Mouse (Mus musculus): ENCODE data around the gene Ttc8. TPM values are rescaled to one million over a fixed set of nuclear protein-coding genes. Genes with fewer than 3 reads are reported as not detected.

The Ttc8 gene
- total and polyA plus RNA-seq, 3 experiments: not detected

GRCm38 (mm10) chr12:98995881-98996280 is 75.5 kb downstream of the Ttc8 start:
- DNase-seq (ENCODE audit: low read depth, low spot score): peak; percentile 42
- H3K27ac ChIP-seq (ENCODE audit: control insufficient read depth, low read depth, low read length): no peak overlapping the region
- H3K9ac ChIP-seq (ENCODE audit: control insufficient read depth, low read depth, low read length, poor library complexity, severe bottlenecking): no peak overlapping the region
- no peak for TF ChIP-seq TAL1 (IDR thresholded peaks at IDR 0.05; ENCODE audit: low read length)
- TF ChIP-seq RCOR1 (IDR thresholded peaks at IDR 0.05; ENCODE audit: low read depth, low read length): no peak
- no peak for TF ChIP-seq ZKSCAN1 (IDR thresholded peaks at IDR 0.05; ENCODE audit: low read depth, low read length)
- TF ChIP-seq MAZ (IDR thresholded peaks at IDR 0.05; ENCODE audit: low read depth, low read length): no peak
- TF ChIP-seq TCF12 (IDR thresholded peaks at IDR 0.05; ENCODE audit: low read depth, low read length): no peak
- no peak for TF ChIP-seq SMC3 (IDR thresholded peaks at IDR 0.05; ENCODE audit: low read depth, low read length)
- TF ChIP-seq TBP (IDR thresholded peaks at IDR 0.05; ENCODE audit: low read depth, low read length): no peak
- no peak for TF ChIP-seq USF1 (IDR thresholded peaks at IDR 0.05; ENCODE audit: low read depth, low read length)
- TF ChIP-seq MAFK (IDR thresholded peaks at IDR 0.05; ENCODE audit: borderline replicate concordance, low read depth, low read length): no peak
- no peak for TF ChIP-seq NRF1 (IDR thresholded peaks at IDR 0.05; ENCODE audit: insufficient read depth, low read depth, low read length, poor library complexity, severe bottlenecking)
- TF ChIP-seq GATA1 (IDR thresholded peaks at IDR 0.05; ENCODE audit: low read depth, low read length): no peak
- no peak for TF ChIP-seq POLR2AphosphoS5 (IDR thresholded peaks at IDR 0.05; ENCODE audit: borderline replicate concordance, low read depth, low read length)
- no peak for TF ChIP-seq POLR2A (IDR thresholded peaks at IDR 0.05; ENCODE audit: control insufficient read depth in 1 of 2, insufficient read depth in 1 of 2, low read depth in 1 of 2, low read length in 2 of 2, poor library complexity in 1 of 2)
- TF ChIP-seq ELF1 (IDR thresholded peaks at IDR 0.05; ENCODE audit: low read depth, low read length): no peak
- no peak for TF ChIP-seq EP300 (IDR thresholded peaks at IDR 0.05; ENCODE audit: low read depth in 1 of 2, low read length in 2 of 2)
- TF ChIP-seq MEF2A (IDR thresholded peaks at IDR 0.05; ENCODE audit: extremely low read depth, insufficient replicate concordance, low read depth, low read length, poor library complexity, severe bottlenecking): no peak
- no peak for TF ChIP-seq GABPA (IDR thresholded peaks at IDR 0.05; ENCODE audit: low read depth, low read length)
- TF ChIP-seq JUND (IDR thresholded peaks at IDR 0.05; ENCODE audit: low read depth, low read length): no peak
- TF ChIP-seq HCFC1 (IDR thresholded peaks at IDR 0.05; ENCODE audit: low read depth, low read length): no peak
- no peaks in the 10 kb centered on the region for H3K79me2 ChIP-seq (ENCODE audit: control insufficient read depth, insufficient read depth, low read length, poor library complexity)
- H3K9me3 ChIP-seq (replicated peaks; ENCODE audit: insufficient read depth, low read length): no peaks in the 10 kb centered on the region
- peaks cover 0 to 11% of the 10 kb centered on the region in 2 experiments; a peak in 2 of 4 replicates for H3K36me3 ChIP-seq (ENCODE audit: control insufficient read depth in 1 of 2, insufficient read depth in 2 of 2, low read length in 2 of 2)
- H3K4me3 ChIP-seq (ENCODE audit: control insufficient read depth in 1 of 2, insufficient read depth in 1 of 2, low read depth in 2 of 2, low read length in 2 of 2): no peak overlapping the region
- H3K4me1 ChIP-seq (ENCODE audit: control insufficient read depth in 1 of 2, insufficient read depth in 2 of 2, low read length in 2 of 2): peaks cover 9 to 17% of the 10 kb centered on the region in 2 experiments; a peak in 3 of 4 replicates
- H3K27me3 ChIP-seq (ENCODE audit: control insufficient read depth in 1 of 2, insufficient read depth in 2 of 2, low read length in 2 of 2): no peaks in the 10 kb centered on the region

- H3K27me3 ChIP-seq (ENCODE audit: control insufficient read depth in 1 of 2, insufficient read depth in 2 of 2, low read length in 2 of 2): no peaks in the 10 kb centered on the region
- peak overlapping the region; percentile 27 to 33; a peak in 3 of 4 replicates for H3K4me3 ChIP-seq (ENCODE audit: control insufficient read depth in 1 of 2, insufficient read depth in 1 of 2, low read depth in 2 of 2, low read length in 2 of 2)
- H3K27ac ChIP-seq (ENCODE audit: control insufficient read depth, low read depth, low read length): peak overlapping the region; percentile 67
- TF ChIP-seq USF2 (IDR thresholded peaks at IDR 0.05; ENCODE audit: borderline replicate concordance in 1 of 2, insufficient read depth in 1 of 2, low read depth in 1 of 2, low read length in 2 of 2) (no peak), TBP (IDR thresholded peaks at IDR 0.05; ENCODE audit: low read depth, low read length) (0 out of 2 replicates have a peak, but pooled peaks have one; percentile 14), TAL1 (IDR thresholded peaks at IDR 0.05; ENCODE audit: low read length) (no peak), POLR2A (IDR thresholded peaks at IDR 0.05; ENCODE audit: control insufficient read depth in 1 of 2, insufficient read depth in 1 of 2, low read depth in 1 of 2, low read length in 2 of 2, poor library complexity in 1 of 2) (no peak), MAZ (IDR thresholded peaks at IDR 0.05; ENCODE audit: low read depth, low read length) (no peak), JUND (IDR thresholded peaks at IDR 0.05; ENCODE audit: low read depth, low read length) (no peak)
- DNase-seq (ENCODE audit: low read depth, low spot score): peak; percentile 50
- peaks cover 0 to 11% of the 10 kb centered on the region in 2 experiments; a peak in 2 of 4 replicates for H3K36me3 ChIP-seq (ENCODE audit: control insufficient read depth in 1 of 2, insufficient read depth in 2 of 2, low read length in 2 of 2)
- no peaks in the 10 kb centered on the region for H3K79me2 ChIP-seq (ENCODE audit: control insufficient read depth, insufficient read depth, low read length, poor library complexity)
- peak overlapping the region; percentile 19; the same call in 1 of the 2 replicates for H3K9ac ChIP-seq (ENCODE audit: control insufficient read depth, low read depth, low read length, poor library complexity, severe bottlenecking)
- peaks cover 9 to 17% of the 10 kb centered on the region in 2 experiments; a peak in 3 of 4 replicates for H3K4me1 ChIP-seq (ENCODE audit: control insufficient read depth in 1 of 2, insufficient read depth in 2 of 2, low read length in 2 of 2)
- H3K9me3 ChIP-seq (replicated peaks; ENCODE audit: insufficient read depth, low read length): no peaks in the 10 kb centered on the region
Observed at GRCm38 (mm10) chr12:98996581-98996988, 76.2 kb downstream of the Ttc8 start.

All from MEL (cell line).